Mouse (Mus musculus) erythroblast, embryonic 14.5 days (primary cell): ENCODE results near the gene Kctd14. TPM values are rescaled to one million over a fixed set of nuclear protein-coding genes. Genes with fewer than 3 reads are reported as not detected.

Experiments used
- H3K27me3 ChIP-seq: 2 replicates; pipeline ENCODE4 v1.6.1; 2012; ENCODE audit warnings: inconsistent platforms; ENCODE audit not compliant: control insufficient read depth
- H3K36me3 ChIP-seq: 2 replicates; pipeline ENCODE4 v1.6.1; 2012; ENCODE audit warnings: mild to moderate bottlenecking, inconsistent platforms; ENCODE audit not compliant: control insufficient read depth
- H3K4me1 ChIP-seq: 2 replicates; pipeline ENCODE4 v1.6.1; 2012; ENCODE audit warnings: inconsistent platforms; ENCODE audit not compliant: control insufficient read depth
- H3K4me3 ChIP-seq: replicated peaks from 2 replicates; pipeline ENCODE3; 2012; ENCODE audit warnings: moderate library complexity, mild to moderate bottlenecking, inconsistent platforms
- H3K9me3 ChIP-seq: 2 replicates; pipeline ENCODE4 v1.6.1; 2012; ENCODE audit warnings: low read length, inconsistent platforms, mixed read lengths; ENCODE audit not compliant: control insufficient read depth
- GATA1 ChIP-seq: IDR thresholded peaks from 2 replicates; pipeline ENCODE4 v1.6.1; 2012; ENCODE audit warnings: low read length, inconsistent platforms, mixed read lengths
- TAL1 ChIP-seq: IDR thresholded peaks from 3 replicates; pipeline ENCODE4 v1.6.1; 2012; ENCODE audit warnings: low read length, inconsistent platforms, mixed read lengths
- polyA plus RNA-seq: library from polyadenylated mRNA; stranded (reverse); fragments of >175 nt; gene quantifications from 2 replicates; pipeline ENCODE4 v1.2.3, GENCODE M21; 2012

The Kctd14 gene
- polyA plus RNA-seq, 1 experiment = 2.7 TPM

DNA sequence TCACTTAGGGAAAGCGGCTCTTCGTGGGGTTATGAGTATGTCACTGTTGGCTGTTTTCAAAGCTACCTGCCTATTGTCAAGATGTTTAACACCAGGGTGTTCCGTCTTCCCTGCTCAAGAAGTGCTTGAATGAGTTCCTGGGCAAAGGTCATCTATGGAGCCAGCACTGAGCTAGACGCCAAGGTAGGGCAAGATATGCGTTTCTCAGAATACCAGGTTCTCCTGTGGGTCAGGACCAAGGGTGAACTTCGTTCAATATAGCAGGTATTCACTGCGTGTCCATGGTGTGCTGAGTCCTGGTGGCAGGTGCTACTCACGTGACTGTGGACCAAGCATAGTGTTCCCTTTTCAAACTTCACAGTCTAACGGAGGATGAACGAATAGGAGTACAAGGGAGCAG, 3.7 kb downstream of the Kctd14 start:
- Histone ChIP-seq H3K36me3 (peaks cover 47% of the 10 kb centered on the region), H3K4me1 (peaks cover 61% of the 10 kb centered on the region), H3K27me3 (no peaks in the 10 kb centered on the region), H3K4me3 (peak overlapping the region; percentile 66), H3K9me3 (peaks cover 5% of the 10 kb centered on the region)
- TF ChIP-seq GATA1 = no peak
- TF ChIP-seq TAL1 = no peak

DNA sequence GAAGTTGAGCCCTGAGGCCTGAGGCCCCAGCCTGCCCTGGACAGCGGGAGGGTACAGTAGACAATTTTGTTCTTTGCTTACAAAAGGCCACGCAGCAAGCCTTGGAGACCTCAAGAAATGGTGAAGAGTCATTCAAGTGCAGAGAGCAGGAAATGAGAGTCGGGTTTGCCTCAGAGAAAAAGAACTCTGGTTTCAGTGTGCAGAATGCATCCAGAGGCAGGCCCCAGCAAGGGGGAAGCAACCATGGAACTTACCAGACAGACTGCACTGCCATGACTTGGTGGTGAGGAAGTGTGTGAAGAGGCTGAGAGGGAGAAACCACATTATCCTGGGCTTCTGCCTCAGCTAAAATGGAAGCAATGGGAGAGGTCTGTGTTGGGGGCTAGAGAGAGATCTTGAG, 4.5 kb downstream of the Kctd14 start:
- H3K9me3 ChIP-seq = peaks cover 5% of the 10 kb centered on the region; the same call in 1 of the 2 replicates
- H3K27me3 ChIP-seq = no peaks in the 10 kb centered on the region
- peaks cover 61% of the 10 kb centered on the region for H3K4me1 ChIP-seq
- peaks cover 54% of the 10 kb centered on the region for H3K36me3 ChIP-seq
- TF ChIP-seq GATA1 = no peak
- no peak for TF ChIP-seq TAL1
- peak overlapping the region; percentile 39 for H3K4me3 ChIP-seq

DNA sequence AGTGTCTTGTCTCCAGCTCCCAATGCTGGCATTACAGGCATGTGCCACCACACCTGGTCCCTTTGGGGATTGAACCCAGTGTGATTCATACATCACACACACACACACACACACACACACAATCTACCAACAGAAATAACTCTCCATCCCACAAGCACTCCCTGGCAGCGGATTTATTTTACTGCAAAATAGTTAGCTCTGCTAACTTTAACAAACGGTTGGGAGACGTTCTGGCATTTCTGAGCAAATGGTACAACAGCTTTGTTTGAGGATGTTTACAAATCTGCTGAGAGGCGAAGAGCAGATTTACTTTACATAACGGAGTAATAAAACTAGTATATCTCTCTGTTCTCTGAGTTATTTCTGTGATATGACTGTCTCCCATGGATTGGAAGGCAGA, 21.9 kb downstream of the Kctd14 start:
- Histone ChIP-seq H3K4me3 (no peak overlapping the region), H3K9me3 (0 out of 2 replicates have a peak, but pooled peaks cover 2% of the 10 kb centered on the region), H3K27me3 (no peaks in the 10 kb centered on the region), H3K36me3 (no peaks in the 10 kb centered on the region), H3K4me1 (no peaks in the 10 kb centered on the region)
- TF ChIP-seq GATA1 = no peak
- no peak for TF ChIP-seq TAL1

DNA sequence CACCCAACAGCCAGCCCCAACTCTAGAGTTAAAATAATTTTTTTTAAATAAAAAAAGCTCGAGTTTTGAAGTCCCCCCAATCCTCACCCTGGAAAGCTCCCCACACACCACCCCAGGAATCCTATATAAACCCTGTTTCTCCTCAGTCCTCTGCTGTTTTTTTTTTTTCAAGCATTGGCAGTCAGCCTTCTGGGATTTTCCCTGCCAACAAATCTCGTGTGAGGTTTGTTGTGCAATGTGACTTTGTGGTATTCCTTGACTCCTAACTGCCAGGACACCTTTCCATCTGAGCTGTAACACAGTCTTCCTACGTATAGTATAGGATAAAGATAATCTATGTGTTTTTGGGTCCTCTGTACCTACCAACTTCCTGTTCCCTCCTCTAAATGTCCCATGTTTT, 28.2 kb downstream of the Kctd14 start:
- no peak for TF ChIP-seq TAL1
- TF ChIP-seq GATA1 = no peak
- H3K36me3 ChIP-seq = peaks cover 3% of the 10 kb centered on the region; the same call in 1 of the 2 replicates

DNA sequence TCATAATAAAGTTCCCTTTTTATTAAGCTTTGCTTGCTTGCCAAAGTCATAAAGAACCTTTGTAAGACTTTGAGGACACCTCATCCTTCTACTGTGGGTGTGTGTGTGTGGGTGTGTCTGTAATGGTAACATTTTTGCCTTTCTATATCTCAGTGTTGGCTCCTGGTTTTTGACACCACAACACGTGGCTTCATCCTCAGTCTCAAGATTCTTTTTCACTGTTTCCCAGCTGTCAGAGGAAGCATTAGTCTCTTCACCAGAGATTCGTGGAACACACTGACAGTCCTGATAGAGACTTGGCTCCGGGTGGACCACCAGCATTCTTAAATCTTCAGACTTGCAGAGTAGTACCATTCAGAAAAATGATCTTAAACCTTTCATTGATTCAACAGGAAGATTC, 29.2 kb downstream of the Kctd14 start:
- no peaks in the 10 kb centered on the region for H3K27me3 ChIP-seq
- H3K9me3 ChIP-seq = 0 out of 2 replicates have a peak, but pooled peaks cover 2% of the 10 kb centered on the region
- H3K36me3 ChIP-seq = peaks cover 9% of the 10 kb centered on the region
- peak overlapping the region; percentile 92 for H3K4me3 ChIP-seq
- TF ChIP-seq GATA1 (no peak), TAL1 (no peak)
- peaks cover 32% of the 10 kb centered on the region for H3K4me1 ChIP-seq

More for the DNA sequence above, 28.2 kb downstream of the Kctd14 start:
- Histone ChIP-seq H3K9me3 (0 out of 2 replicates have a peak, but pooled peaks cover 2% of the 10 kb centered on the region), H3K27me3 (no peaks in the 10 kb centered on the region), H3K4me3 (no peak overlapping the region), H3K4me1 (peaks cover 32% of the 10 kb centered on the region)

DNA sequence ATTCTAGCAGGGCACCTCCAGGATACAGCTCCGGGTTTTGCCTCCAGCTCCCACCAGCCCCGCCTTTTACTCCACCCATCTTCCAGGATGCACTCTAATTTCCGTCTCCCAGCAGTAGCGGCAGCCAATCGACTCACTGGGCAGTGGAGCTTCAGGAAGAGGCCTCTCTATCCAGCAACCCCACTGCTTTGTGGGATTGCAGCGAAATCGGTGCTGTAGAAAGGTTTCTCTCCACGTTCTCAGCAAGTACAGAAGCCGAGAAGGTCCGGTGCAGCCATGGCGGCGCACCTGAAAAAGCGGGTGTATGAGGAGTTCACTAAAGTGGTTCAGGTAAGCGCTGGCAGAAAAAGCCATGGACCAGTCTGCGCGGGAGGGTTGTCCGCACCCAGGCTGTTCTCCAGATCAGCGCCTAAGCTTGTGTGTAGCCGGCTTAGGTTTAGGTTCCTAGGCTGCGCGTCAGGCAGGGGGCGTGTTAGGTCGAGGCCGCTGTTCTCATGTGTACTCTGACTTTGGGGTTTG, 29.8 kb downstream of the Kctd14 start, which contains the start of gene Ints4:
Gene Ints4, plus strand, starts transcription at position 136 of the 519 bp plus-strand sequence.
- Histone ChIP-seq H3K4me1 (peaks cover 32% of the 10 kb centered on the region), H3K36me3 (peaks cover 15% of the 10 kb centered on the region), H3K9me3 (0 out of 2 replicates have a peak, but pooled peaks cover 2% of the 10 kb centered on the region), H3K4me3 (peak within 1 kb of the TSS; percentile 92), H3K27me3 (no peaks in the 10 kb centered on the region)
- no peak for TF ChIP-seq TAL1
- no peak for TF ChIP-seq GATA1

DNA sequence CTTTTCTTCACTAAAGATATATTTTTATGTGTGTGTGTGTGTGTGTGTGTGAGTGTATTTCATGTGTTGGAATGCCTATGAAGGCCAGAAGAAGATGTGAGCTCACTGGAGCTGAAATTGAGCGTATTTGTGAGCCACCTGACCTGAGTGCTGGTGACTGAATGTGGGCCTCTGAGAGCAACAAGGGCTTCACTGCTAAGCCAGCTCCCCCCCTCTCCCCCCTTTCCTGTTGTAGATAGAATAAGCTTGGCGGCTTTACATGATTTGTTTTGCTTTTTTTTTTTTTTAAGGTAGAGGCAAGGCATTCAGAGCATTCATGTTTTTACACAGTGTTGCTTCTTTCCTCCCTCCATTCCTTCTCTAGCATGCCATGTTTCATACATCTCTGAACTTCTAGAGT, 32.3 kb downstream of the Kctd14 start:
- TF ChIP-seq TAL1 (no peak), GATA1 (no peak)
- H3K27me3 ChIP-seq = no peaks in the 10 kb centered on the region
- peaks cover 37% of the 10 kb centered on the region for H3K36me3 ChIP-seq
- peaks cover 32% of the 10 kb centered on the region for H3K4me1 ChIP-seq
- no peaks in the 10 kb centered on the region for H3K9me3 ChIP-seq
- no peak overlapping the region for H3K4me3 ChIP-seq

DNA sequence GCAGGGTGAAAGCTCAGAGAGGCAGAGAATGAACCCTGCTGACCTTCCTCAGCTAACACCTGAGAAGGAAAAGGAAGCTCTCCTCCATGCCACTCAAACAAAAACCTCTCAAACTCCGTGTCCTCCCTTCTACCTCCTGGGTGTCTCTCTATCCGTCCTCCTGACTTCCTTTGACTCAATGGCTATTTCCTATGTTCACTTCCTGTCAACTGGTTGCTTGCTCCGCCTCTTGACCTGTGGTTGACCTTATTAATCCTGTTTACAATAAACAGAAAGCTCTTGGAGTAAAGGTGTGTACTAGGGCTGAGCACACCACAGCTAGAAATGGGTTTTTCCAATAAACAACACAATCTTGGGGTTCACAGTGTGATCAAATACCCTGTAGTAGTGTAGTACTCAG, 40.0 kb downstream of the Kctd14 start:
- Histone ChIP-seq H3K4me3 (no peak overlapping the region), H3K4me1 (no peaks in the 10 kb centered on the region), H3K27me3 (no peaks in the 10 kb centered on the region), H3K9me3 (no peaks in the 10 kb centered on the region), H3K36me3 (peaks cover 50% of the 10 kb centered on the region)
- TF ChIP-seq GATA1 = no peak
- TF ChIP-seq TAL1 = no peak

DNA sequence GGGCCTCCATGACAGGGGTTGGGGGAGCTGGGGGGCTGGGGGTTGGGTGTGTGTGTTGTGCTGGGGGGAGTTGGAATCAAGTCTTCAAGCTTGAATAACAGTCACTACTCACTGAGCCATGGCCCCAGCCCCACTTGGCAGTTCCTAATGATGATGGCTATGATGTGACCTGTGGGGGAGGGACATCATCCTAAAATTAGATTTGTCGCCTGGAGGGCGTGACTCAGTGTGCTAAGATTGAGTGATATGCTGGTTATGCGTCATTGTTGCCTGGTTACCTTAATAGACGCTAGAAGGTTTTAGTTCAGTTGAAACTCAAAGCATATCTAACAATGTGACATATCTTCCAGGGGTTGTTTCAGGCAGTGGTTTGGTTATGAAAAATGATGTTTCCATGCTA, 41.3 kb downstream of the Kctd14 start:
- Histone ChIP-seq H3K9me3 (no peaks in the 10 kb centered on the region), H3K27me3 (no peaks in the 10 kb centered on the region), H3K4me1 (no peaks in the 10 kb centered on the region), H3K36me3 (peaks cover 37% of the 10 kb centered on the region), H3K4me3 (no peak overlapping the region)
- TF ChIP-seq TAL1 (no peak), GATA1 (no peak)

DNA sequence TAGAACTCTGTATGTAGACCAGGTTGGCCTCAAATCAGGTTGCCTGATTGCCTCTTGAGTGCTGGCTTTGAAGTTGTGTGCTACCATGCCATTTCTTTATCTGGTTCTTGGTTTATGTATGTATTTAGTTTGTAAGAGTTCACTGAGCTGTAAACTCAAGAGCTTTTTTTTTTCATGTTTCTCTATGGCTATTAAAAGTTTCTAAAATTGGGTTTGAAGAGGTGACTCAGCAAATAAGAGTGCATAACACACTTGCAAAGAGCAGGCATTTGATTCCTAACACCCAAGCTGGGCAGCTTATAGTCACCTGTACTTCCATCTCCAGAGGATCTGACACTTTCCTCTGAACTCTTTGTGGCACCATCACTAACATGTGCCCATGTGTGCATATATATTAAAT, 43.9 kb downstream of the Kctd14 start:
- Histone ChIP-seq H3K4me1 (no peaks in the 10 kb centered on the region), H3K36me3 (peaks cover 34% of the 10 kb centered on the region), H3K9me3 (no peaks in the 10 kb centered on the region), H3K27me3 (no peaks in the 10 kb centered on the region), H3K4me3 (no peak overlapping the region)
- TF ChIP-seq TAL1 = no peak
- no peak for TF ChIP-seq GATA1
